15 mouse cellular contexts compared by ENCODE assay signal in genomic region chr11:109476241-109476640, GRCm38 (mm10). TPM values are rescaled to one million over a fixed set of nuclear protein-coding genes. Genes with fewer than 3 reads are reported as not detected.
DNase-seq lines count a peak whose midpoint lies in the region; ATAC-seq and TF ChIP-seq lines count a peak whose summit lies in the region.
"Had no signal": no experiment of that assay in that cellular context is flagged by ENCODE, and none has a peak within 500 bp of the region (broad histone marks: within the 10 kb centered on the region; RNA-seq: fewer than 3 reads in every experiment).

No protein-coding gene starts in this region.

- no peak for TF ChIP-seq POLR2A in ES-Bruce4 (IDR thresholded peaks at IDR 0.05; ENCODE audit: insufficient read depth, low read length)

- 16% methylated on average over 2 of the region's 2 CpGs for WGBS in hindbrain, embryonic 11.5 days
- WGBS in midbrain, embryonic 14.5 days: 9% methylated on average over 2 of the region's 2 CpGs
- WGBS in heart, embryonic 11.5 days (ENCODE audit: insufficient replicate concordance): 52% methylated on average over 2 of the region's 2 CpGs

- peak; percentile 47 for ATAC-seq in hindbrain, embryonic 11.5 days (ENCODE audit: low FRiP score)
- no peak for ATAC-seq in midbrain, embryonic 14.5 days (ENCODE audit: low FRiP score, low TSS enrichment)
- no peak for ATAC-seq in heart, embryonic 11.5 days (replicated peaks; ENCODE audit: insufficient number of reproducible peaks, low FRiP score, low TSS enrichment)

- H3K27ac ChIP-seq in ES-Bruce4 (ENCODE audit: insufficient read depth, low read length): peak overlapping the region; percentile 43
- H3K27ac ChIP-seq in hindbrain, embryonic 11.5 days (ENCODE audit: low read depth, low read length): peak overlapping the region; percentile 60
- peak overlapping the region; percentile 10; the same call in 1 of the 2 replicates for H3K27ac ChIP-seq in midbrain, embryonic 14.5 days (replicated peaks; ENCODE audit: low read depth, low read length)
- no peak overlapping the region for H3K27ac ChIP-seq in heart, embryonic 11.5 days (ENCODE audit: low read depth, low read length)
- H3K27ac ChIP-seq: stomach, embryonic 15.5 days had no signal

- H3K27me3 ChIP-seq in ES-Bruce4 (ENCODE audit: control insufficient read depth, insufficient read depth, low read length, poor library complexity, severe bottlenecking): no peaks in the 10 kb centered on the region
- no peaks in the 10 kb centered on the region for H3K27me3 ChIP-seq in hindbrain, embryonic 11.5 days (ENCODE audit: control insufficient read depth, insufficient read depth, low read length)
- H3K27me3 ChIP-seq in midbrain, embryonic 14.5 days (ENCODE audit: control insufficient read depth, insufficient read depth, low read length): peaks cover 13% of the 10 kb centered on the region; the same call in 1 of the 2 replicates
- no peaks in the 10 kb centered on the region for H3K27me3 ChIP-seq in heart, embryonic 11.5 days (ENCODE audit: control insufficient read depth, insufficient read depth, low read length)
- H3K27me3 ChIP-seq: stomach, embryonic 15.5 days had no signal

- no peaks in the 10 kb centered on the region for H3K4me1 ChIP-seq in ES-Bruce4 (ENCODE audit: control insufficient read depth, insufficient read depth, low read length)
- peaks cover 4% of the 10 kb centered on the region; the same call in 1 of the 2 replicates for H3K4me1 ChIP-seq in hindbrain, embryonic 11.5 days (replicated peaks; ENCODE audit: control insufficient read depth, insufficient read depth, low read length)
- 0 out of 2 replicates have a peak, but pooled peaks cover 6% of the 10 kb centered on the region for H3K4me1 ChIP-seq in midbrain, embryonic 14.5 days (ENCODE audit: control insufficient read depth, insufficient read depth, low read length)
- peaks cover 12% of the 10 kb centered on the region for H3K4me1 ChIP-seq in heart, embryonic 11.5 days (ENCODE audit: control insufficient read depth, insufficient read depth, low read length)

- DNase-seq in embryo, embryonic 10 days (ENCODE audit: low spot score): peak; percentile 66
- DNase-seq in hindbrain, embryonic 11.5 days (ENCODE audit: low spot score): peak; percentile 56
- peak; percentile 55 for DNase-seq in midbrain, embryonic 14.5 days
- DNase-seq in frontal cortex, adult 2 months (ENCODE audit: extremely low spot score in 1 of 2, low spot score in 1 of 2): no peak
- no peak for DNase-seq in heart, adult 9 months (ENCODE audit: low spot score in 2 of 2)
- DNase-seq: adrenal gland, adult 2 months; cerebellum, adult 9-10 months; gastrocnemius, postnatal 14 days; heart, postnatal 14 days; kidney, postnatal 25 days; lung, embryonic 14.5 days; right cerebral cortex, postnatal 25 days had no signal

- TF ChIP-seq EP300 in ES-Bruce4 (IDR thresholded peaks at IDR 0.05; ENCODE audit: insufficient read depth, low read depth, low read length): 0 out of 2 replicates have a peak, but pooled peaks have one; percentile 14

- H3K9me3 ChIP-seq in ES-Bruce4 (replicated peaks; ENCODE audit: control insufficient read depth, insufficient read depth, low read length, poor library complexity, severe bottlenecking): no peaks in the 10 kb centered on the region
- no peaks in the 10 kb centered on the region for H3K9me3 ChIP-seq in hindbrain, embryonic 11.5 days (ENCODE audit: control insufficient read depth, low read length)
- H3K9me3 ChIP-seq in midbrain, embryonic 14.5 days (ENCODE audit: control insufficient read depth, low read length): no peaks in the 10 kb centered on the region
- no peaks in the 10 kb centered on the region for H3K9me3 ChIP-seq in heart, embryonic 11.5 days (replicated peaks; ENCODE audit: control insufficient read depth, low read length)
- H3K9me3 ChIP-seq: stomach, embryonic 15.5 days had no signal

- H3K9ac ChIP-seq in ES-Bruce4 (ENCODE audit: low read depth, poor library complexity, severe bottlenecking): no peak overlapping the region
- no peak overlapping the region for H3K9ac ChIP-seq in hindbrain, embryonic 11.5 days (ENCODE audit: low read depth, low read length)
- no peak overlapping the region for H3K9ac ChIP-seq in midbrain, embryonic 14.5 days (replicated peaks; ENCODE audit: low read length)
- no peak overlapping the region for H3K9ac ChIP-seq in heart, embryonic 11.5 days (ENCODE audit: low read depth, low read length)
- H3K9ac ChIP-seq: lung, embryonic 14.5 days; stomach, embryonic 15.5 days had no signal

- H3K36me3 ChIP-seq in ES-Bruce4 (ENCODE audit: control insufficient read depth, insufficient read depth, low read length, poor library complexity, severe bottlenecking): no peaks in the 10 kb centered on the region
- no peaks in the 10 kb centered on the region for H3K36me3 ChIP-seq in hindbrain, embryonic 11.5 days (ENCODE audit: control insufficient read depth, insufficient read depth, low read length)
- H3K36me3 ChIP-seq in midbrain, embryonic 14.5 days (ENCODE audit: control insufficient read depth, insufficient read depth, low read length): no peaks in the 10 kb centered on the region
- no peaks in the 10 kb centered on the region for H3K36me3 ChIP-seq in heart, embryonic 11.5 days (ENCODE audit: control insufficient read depth, insufficient read depth, low read length)
- H3K36me3 ChIP-seq: stomach, embryonic 15.5 days had no signal

- TF ChIP-seq CTCF in ES-Bruce4 (IDR thresholded peaks at IDR 0.05; ENCODE audit: low read depth, low read length): no peak

- H3K4me2 ChIP-seq in hindbrain, embryonic 11.5 days (replicated peaks; ENCODE audit: low read depth, low read length): no peak overlapping the region
- no peak overlapping the region for H3K4me2 ChIP-seq in midbrain, embryonic 14.5 days (ENCODE audit: low read length)
- no peak overlapping the region for H3K4me2 ChIP-seq in heart, embryonic 11.5 days
- H3K4me2 ChIP-seq: lung, embryonic 14.5 days; stomach, embryonic 15.5 days had no signal

- H3K4me3 ChIP-seq in ES-Bruce4 (ENCODE audit: low read depth, low read length): no peak overlapping the region
- no peak overlapping the region for H3K4me3 ChIP-seq in hindbrain, embryonic 11.5 days (ENCODE audit: low read depth, low read length)
- H3K4me3 ChIP-seq in midbrain, embryonic 14.5 days (replicated peaks; ENCODE audit: low read depth, low read length): no peak overlapping the region
- no peak overlapping the region for H3K4me3 ChIP-seq in heart, embryonic 11.5 days (ENCODE audit: low read depth, low read length)
- H3K4me3 ChIP-seq: stomach, embryonic 15.5 days had no signal

RNA-seq across cellular contexts. Expression of gene Slc16a6, which starts 2.8 kb away (rescaled TPM):
- 12.7 and 14.7 TPM in 2 replicates for polyA plus RNA-seq in ES-Bruce4 (2011; ENCODE audit: insufficient read depth, insufficient read length, low read depth, missing spikeins)
- 4.6 and 6.0 TPM in 2 replicates for polyA plus RNA-seq in hindbrain, embryonic 11.5 days (2014; fragmentation: Nextera tagmentation; extraction: Ambion mirVana)
- polyA plus RNA-seq in midbrain, embryonic 14.5 days (2014; fragmentation: Nextera tagmentation; extraction: Ambion mirVana): 2.8 and 3.1 TPM in 2 replicates
- 7.4 and 9.0 TPM in 2 replicates for polyA plus RNA-seq in frontal cortex, adult 2 months (2012; rRNA removed)
- 10.2 and 12.7 TPM in 2 replicates for polyA plus RNA-seq in heart, embryonic 11.5 days (2014; fragmentation: Nextera tagmentation; extraction: Ambion mirVana)

RNA-seq across cellular contexts. Expression of gene Arsg, which starts 3.1 kb away (rescaled TPM):
- 5.7 and 5.8 TPM in 2 replicates for polyA plus RNA-seq in ES-Bruce4 (2011; ENCODE audit: insufficient read depth, insufficient read length, low read depth, missing spikeins)
- polyA plus RNA-seq in hindbrain, embryonic 11.5 days (2014; fragmentation: Nextera tagmentation; extraction: Ambion mirVana): 3.1 and 4.2 TPM in 2 replicates
- 1.3 and 2.7 TPM in 2 replicates for polyA plus RNA-seq in midbrain, embryonic 14.5 days (2014; fragmentation: Nextera tagmentation; extraction: Ambion mirVana)
- 13.5 and 17.2 TPM in 2 replicates for polyA plus RNA-seq in frontal cortex, adult 2 months (2012; rRNA removed)
- 4.2 and 5.1 TPM in 2 replicates for polyA plus RNA-seq in heart, embryonic 11.5 days (2014; fragmentation: Nextera tagmentation; extraction: Ambion mirVana)

RNA-seq across cellular contexts. Expression of gene Amz2, which starts 50.5 kb away (rescaled TPM):
- 78.5 and 80.2 TPM in 2 replicates for polyA plus RNA-seq in ES-Bruce4 (2011; ENCODE audit: insufficient read depth, insufficient read length, low read depth, missing spikeins)
- polyA plus RNA-seq in hindbrain, embryonic 11.5 days (2014; fragmentation: Nextera tagmentation; extraction: Ambion mirVana): 49.9 and 50.4 TPM in 2 replicates
- 63.6 and 78.7 TPM in 2 replicates for polyA plus RNA-seq in midbrain, embryonic 14.5 days (2014; fragmentation: Nextera tagmentation; extraction: Ambion mirVana)
- polyA plus RNA-seq in frontal cortex, adult 2 months (2012; rRNA removed): 62.0 and 65.4 TPM in 2 replicates
- polyA plus RNA-seq in heart, embryonic 11.5 days (2014; fragmentation: Nextera tagmentation; extraction: Ambion mirVana): 37.6 and 38.8 TPM in 2 replicates

Comparison
In these comparisons a context has a peak if more than half of its experiments do, and no peak if none do; other contexts are left out.
1. DNase-seq: peak in embryo, embryonic 10 days (single experiment), hindbrain, embryonic 11.5 days (single experiment) and midbrain, embryonic 14.5 days (single experiment); none in frontal cortex, adult 2 months (0 of 2) and heart, adult 9 months (0 of 2).